24 mouse cellular contexts compared by ENCODE assay signal in the genomic region with DNA sequence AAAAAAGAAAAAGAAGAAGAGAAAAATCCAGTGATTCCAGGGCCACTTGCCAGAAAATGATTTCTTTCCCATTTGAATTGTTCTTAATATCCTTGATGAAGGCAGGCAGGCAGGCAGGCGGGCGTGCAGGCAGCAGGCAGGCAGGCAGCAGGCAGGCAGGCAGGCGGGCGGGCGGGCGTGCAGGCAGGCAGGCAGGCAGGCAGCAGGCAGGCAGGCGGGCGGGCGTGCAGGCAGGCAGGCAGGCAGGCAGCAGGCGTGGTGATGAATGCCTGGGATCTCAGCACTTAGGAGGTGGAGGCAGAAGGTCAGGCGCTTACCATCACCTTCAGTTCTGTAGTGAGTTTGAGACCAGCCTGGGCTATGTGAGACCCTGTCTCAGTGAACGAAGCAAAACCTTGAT. TPM values are rescaled to one million over a fixed set of nuclear protein-coding genes. Genes with fewer than 3 reads are reported as not detected.
DNase-seq lines count a peak whose midpoint lies in the region; ATAC-seq and TF ChIP-seq lines count a peak whose summit lies in the region.
"Had no signal": no experiment of that assay in that cellular context is flagged by ENCODE, and none has a peak within 500 bp of the region (broad histone marks: within the 10 kb centered on the region; RNA-seq: fewer than 3 reads in every experiment).

No protein-coding gene starts in this region.

- DNase-seq in adrenal gland, postnatal 36 days, result peak; percentile 30 to 35
- no peak for DNase-seq in adrenal gland, postnatal 4 days (ENCODE audit: low spot score in 2 of 2)
- DNase-seq in kidney, adult 11 months, result no peak
- peak; percentile 57 for DNase-seq in embryonic facial prominence, embryonic 10.5 days (ENCODE audit: low spot score)
- no peak for DNase-seq in left cerebral cortex, adult 18-20 months (ENCODE audit: low spot score in 2 of 2)
- DNase-seq in retina, embryonic 14.5 days (ENCODE audit: low spot score), result no peak
- DNase-seq: adrenal gland, postnatal 10 days; heart, adult 2 months; heart, postnatal 14 days; spleen, adult 18-20 months had no signal

- no peak overlapping the region for H3K4me3 ChIP-seq in kidney, embryonic 14.5 days (ENCODE audit: low read length)
- H3K4me3 ChIP-seq in E14TG2a.4 (replicated peaks; ENCODE audit: low read length), result 0 out of 2 replicates have a peak overlapping the region, but pooled peaks have one; percentile 17
- no peak overlapping the region for H3K4me3 ChIP-seq in embryonic facial prominence, embryonic 10.5 days
- H3K4me3 ChIP-seq: embryonic facial prominence, embryonic 12.5 days; heart, adult 2 months; hindbrain, embryonic 15.5 days; midbrain, embryonic 15.5 days had no signal

- no peaks in the 10 kb centered on the region for H3K9me3 ChIP-seq in kidney, embryonic 14.5 days (ENCODE audit: control insufficient read depth, low read length)
- no peaks in the 10 kb centered on the region for H3K9me3 ChIP-seq in E14TG2a.4 (ENCODE audit: low read length)
- H3K9me3 ChIP-seq in embryonic facial prominence, embryonic 10.5 days, result no peaks in the 10 kb centered on the region
- H3K9me3 ChIP-seq: embryonic facial prominence, embryonic 12.5 days; hindbrain, embryonic 15.5 days; midbrain, embryonic 15.5 days had no signal

- no peaks in the 10 kb centered on the region for H3K27me3 ChIP-seq in kidney, embryonic 14.5 days (ENCODE audit: control insufficient read depth, insufficient read depth, low read length)
- H3K27me3 ChIP-seq in E14TG2a.4 (ENCODE audit: insufficient read depth, low read length), result no peaks in the 10 kb centered on the region
- H3K27me3 ChIP-seq in embryonic facial prominence, embryonic 10.5 days (replicated peaks; ENCODE audit: low read depth, poor library complexity, severe bottlenecking), result no peaks in the 10 kb centered on the region
- H3K27me3 ChIP-seq: embryonic facial prominence, embryonic 12.5 days; hindbrain, embryonic 15.5 days; midbrain, embryonic 15.5 days had no signal

- H3K4me1 ChIP-seq in kidney, embryonic 14.5 days (ENCODE audit: control insufficient read depth, insufficient read depth, low read length), result no peaks in the 10 kb centered on the region
- peaks cover 52% of the 10 kb centered on the region for H3K4me1 ChIP-seq in E14TG2a.4 (replicated peaks; ENCODE audit: low read depth, low read length)
- H3K4me1 ChIP-seq in embryonic facial prominence, embryonic 10.5 days, result peaks cover 4% of the 10 kb centered on the region

- H3K36me3 ChIP-seq in kidney, embryonic 14.5 days (ENCODE audit: control insufficient read depth, insufficient read depth, low read length), result no peaks in the 10 kb centered on the region
- H3K36me3 ChIP-seq in E14TG2a.4 (ENCODE audit: insufficient read depth, low read length), result peaks cover 7% of the 10 kb centered on the region; the same call in 1 of the 2 replicates
- no peaks in the 10 kb centered on the region for H3K36me3 ChIP-seq in embryonic facial prominence, embryonic 10.5 days (replicated peaks)
- H3K36me3 ChIP-seq: embryonic facial prominence, embryonic 12.5 days; midbrain, embryonic 15.5 days had no signal

- 0 out of 2 replicates have a peak, but pooled peaks have one; percentile 20 for ATAC-seq in kidney, embryonic 14.5 days (ENCODE audit: low FRiP score, low TSS enrichment)
- ATAC-seq: forebrain, embryonic 16.5 days; intestine, embryonic 16.5 days; midbrain, embryonic 15.5 days had no signal

- 34% methylated on average over 12 of the region's 12 CpGs for WGBS in kidney, embryonic 14.5 days
- 35% methylated on average over 12 of the region's 12 CpGs for WGBS in embryonic facial prominence, embryonic 10.5 days

- no peak for TF ChIP-seq CTCF in E14TG2a.4 (conservative IDR thresholded peaks at IDR 0.05; ENCODE audit: low read length)

- H3K4me2 ChIP-seq in kidney, embryonic 14.5 days (replicated peaks; ENCODE audit: low read depth, low read length), result no peak overlapping the region
- H3K4me2 ChIP-seq: embryonic facial prominence, embryonic 12.5 days; hindbrain, embryonic 15.5 days; midbrain, embryonic 15.5 days had no signal

- no peak overlapping the region for H3K9ac ChIP-seq in kidney, embryonic 14.5 days (ENCODE audit: low read depth, low read length)
- H3K9ac ChIP-seq: embryonic facial prominence, embryonic 12.5 days; hindbrain, embryonic 15.5 days; midbrain, embryonic 15.5 days had no signal

- H3K27ac ChIP-seq in kidney, embryonic 14.5 days (ENCODE audit: low read depth, low read length), result no peak overlapping the region
- no peak overlapping the region for H3K27ac ChIP-seq in embryonic facial prominence, embryonic 10.5 days (replicated peaks)
- H3K27ac ChIP-seq: embryonic facial prominence, embryonic 12.5 days; heart, adult 2 months; hindbrain, embryonic 15.5 days; kidney, postnatal 0 days; midbrain, embryonic 15.5 days had no signal

RNA-seq across cellular contexts. Expression of a gene that starts 5.5 kb away (rescaled TPM):
- total RNA-seq in adrenal gland, postnatal 36 days (2021), result 10 to 100 TPM in 1 of 2 experiments, 1 to 10 TPM in 1; 2.5 to 12.0 TPM
- total RNA-seq in adrenal gland, postnatal 4 days (2021), result 10 to 100 TPM; 24.7 to 27.1 TPM
- polyA plus RNA-seq in kidney, embryonic 14.5 days (2014; fragmentation: Nextera tagmentation; extraction: Ambion mirVana), result 0.54 and 1.4 TPM in 2 replicates
- polyA plus RNA-seq in embryonic facial prominence, embryonic 10.5 days (2016; fragmentation: Nextera tagmentation; extraction: Ambion mirVana), result 0.82 and 1.1 TPM in 2 replicates
- 1 to 10 TPM; 3.8 to 4.1 TPM for total RNA-seq in left cerebral cortex, adult 18-20 months (2021)

RNA-seq across cellular contexts. Expression of a gene that starts 19.6 kb away (rescaled TPM):
- 100 to 1,000 TPM in 1 of 2 experiments, 10 to 100 TPM in 1; 74.8 to 115 TPM for total RNA-seq in adrenal gland, postnatal 36 days (2021)
- total RNA-seq in adrenal gland, postnatal 4 days (2021), result 10 to 100 TPM; 71.6 to 77.2 TPM
- polyA plus RNA-seq in kidney, embryonic 14.5 days (2014; fragmentation: Nextera tagmentation; extraction: Ambion mirVana), result 34.2 and 58.4 TPM in 2 replicates
- 54.4 and 56.4 TPM in 2 replicates for polyA plus RNA-seq in embryonic facial prominence, embryonic 10.5 days (2016; fragmentation: Nextera tagmentation; extraction: Ambion mirVana)
- total RNA-seq in left cerebral cortex, adult 18-20 months (2021), result 100 to 1,000 TPM; 113 to 116 TPM

RNA-seq across cellular contexts. Expression of a gene that starts 21.9 kb away (rescaled TPM):
- not detected for total RNA-seq in adrenal gland, postnatal 36 days (2021)
- total RNA-seq in adrenal gland, postnatal 4 days (2021), result not detected
- not detected in 2 replicates for polyA plus RNA-seq in kidney, embryonic 14.5 days (2014; fragmentation: Nextera tagmentation; extraction: Ambion mirVana)
- polyA plus RNA-seq in embryonic facial prominence, embryonic 10.5 days (2016; fragmentation: Nextera tagmentation; extraction: Ambion mirVana), result 0.31 TPM in 1 of 2 replicates, not detected in the other
- not detected for total RNA-seq in left cerebral cortex, adult 18-20 months (2021)
- total RNA-seq: adrenal gland, postnatal 10 days; gastrocnemius, adult 18-20 months; heart, adult 2 months; heart, postnatal 14 days; left cerebral cortex, postnatal 10 days; liver, adult 2 months; megakaryocyte progenitor cell, adult 5-6 weeks had no signal
- polyA plus RNA-seq: forebrain, embryonic 16.5 days; heart, adult 2 months; hindbrain, embryonic 15.5 days; intestine, embryonic 16.5 days; kidney, postnatal 0 days; liver, adult 2 months; lung, embryonic 16.5 days; midbrain, embryonic 15.5 days; stomach, embryonic 14.5 days had no signal

RNA-seq across cellular contexts. Expression of a gene that starts 31.8 kb away (rescaled TPM):
- 10 to 100 TPM; 14.1 to 21.7 TPM for total RNA-seq in adrenal gland, postnatal 36 days (2021)
- 10 to 100 TPM; 19.4 to 24.5 TPM for total RNA-seq in adrenal gland, postnatal 4 days (2021)
- 3.7 and 7.1 TPM in 2 replicates for polyA plus RNA-seq in kidney, embryonic 14.5 days (2014; fragmentation: Nextera tagmentation; extraction: Ambion mirVana)
- polyA plus RNA-seq in embryonic facial prominence, embryonic 10.5 days (2016; fragmentation: Nextera tagmentation; extraction: Ambion mirVana), result 4.5 and 5.5 TPM in 2 replicates
- total RNA-seq in left cerebral cortex, adult 18-20 months (2021), result 10 to 100 TPM; 27.0 to 27.4 TPM

RNA-seq across cellular contexts. Expression of a gene that starts 31.9 kb away (rescaled TPM):
- total RNA-seq in adrenal gland, postnatal 36 days (2021), result 1 to 10 TPM; 1.3 to 1.5 TPM
- 1 to 10 TPM; 1.0 to 1.5 TPM for total RNA-seq in adrenal gland, postnatal 4 days (2021)
- polyA plus RNA-seq in kidney, embryonic 14.5 days (2014; fragmentation: Nextera tagmentation; extraction: Ambion mirVana), result 0.70 and 2.9 TPM in 2 replicates
- polyA plus RNA-seq in embryonic facial prominence, embryonic 10.5 days (2016; fragmentation: Nextera tagmentation; extraction: Ambion mirVana), result 1.4 and 2.6 TPM in 2 replicates
- total RNA-seq in left cerebral cortex, adult 18-20 months (2021), result not detected
- total RNA-seq: gastrocnemius, adult 18-20 months; heart, postnatal 14 days had no signal
- polyA plus RNA-seq: heart, adult 2 months had no signal

Comparison
In these comparisons a context has a peak if more than half of its experiments do, and no peak if none do; other contexts are left out.
1. DNase-seq: peak in adrenal gland, postnatal 36 days (2 of 2) and embryonic facial prominence, embryonic 10.5 days (single experiment); none in adrenal gland, postnatal 4 days (0 of 2), kidney, adult 11 months (single experiment), left cerebral cortex, adult 18-20 months (0 of 2) and retina, embryonic 14.5 days (single experiment).